Mouse (Mus musculus): ENCODE measurements around the gene Gdpd5. TPM values are rescaled to one million over a fixed set of nuclear protein-coding genes. Genes with fewer than 3 reads are reported as not detected.

Gdpd5 gene
- polyA plus RNA-seq, 1 experiment from 2014 or later, result 8.5 TPM

Other genes with a start within 250 kb of the Gdpd5 start
- gene Uvrag, start 240.3 kb upstream of the Gdpd5 start, polyA plus RNA-seq (2014; fragmentation: Nextera tagmentation; extraction: Ambion mirVana), result 11.8 and 14.8 TPM in 2 replicates
- 10.6 and 12.3 TPM in 2 replicates for gene Dgat2, start 198.7 kb upstream of the Gdpd5 start, polyA plus RNA-seq (2014; fragmentation: Nextera tagmentation; extraction: Ambion mirVana)
- gene Mogat2, start 142.8 kb upstream of the Gdpd5 start, polyA plus RNA-seq (2014; fragmentation: Nextera tagmentation; extraction: Ambion mirVana), result 37.0 and 41.3 TPM in 2 replicates
- 4.1 and 4.7 TPM in 2 replicates for gene Map6, start 114.0 kb upstream of the Gdpd5 start, polyA plus RNA-seq (2014; fragmentation: Nextera tagmentation; extraction: Ambion mirVana)
- 413 and 429 TPM in 2 replicates for gene Serpinh1, start 28.2 kb upstream of the Gdpd5 start, polyA plus RNA-seq (2014; fragmentation: Nextera tagmentation; extraction: Ambion mirVana)
- 0.35 and 0.65 TPM in 2 replicates for gene Klhl35, start 84.6 kb downstream of the Gdpd5 start, polyA plus RNA-seq (2014; fragmentation: Nextera tagmentation; extraction: Ambion mirVana)
- gene Rps3, start 102.3 kb downstream of the Gdpd5 start, polyA plus RNA-seq (2014; fragmentation: Nextera tagmentation; extraction: Ambion mirVana), result 880 and 888 TPM in 2 replicates
- gene Arrb1, start 154.1 kb downstream of the Gdpd5 start, polyA plus RNA-seq (2014; fragmentation: Nextera tagmentation; extraction: Ambion mirVana), result 2.9 and 3.3 TPM in 2 replicates
- 0.12 and 0.13 TPM in 2 replicates for gene Tpbgl, start 245.7 kb downstream of the Gdpd5 start, polyA plus RNA-seq (2014; fragmentation: Nextera tagmentation; extraction: Ambion mirVana)

Measured in limb, embryonic 11.5 days (tissue).